Mouse (Mus musculus) brain, embryonic 14.5 days (tissue): ENCODE results near the gene Rwdd3. TPM values are rescaled to one million over a fixed set of nuclear protein-coding genes. Genes with fewer than 3 reads are reported as not detected.

Experiments used
- DNase-seq: peaks from one replicate; pipeline ENCODE4 v3.0.0-alpha.2; 2011; ENCODE audit warnings: low read depth
- CTCF ChIP-seq: fragments of 200-500 bp; IDR thresholded peaks from 2 replicates; pipeline ENCODE4 v1.5.1; 2012; ENCODE audit warnings: inconsistent platforms, mild to moderate bottlenecking, moderate library complexity, borderline replicate concordance; ENCODE audit not compliant: insufficient read depth, insufficient read length; ENCODE audit errors: extremely low read depth
- POLR2A ChIP-seq: fragments of 200-500 bp; IDR thresholded peaks from 2 replicates; pipeline ENCODE4 v1.6.1; 2012; ENCODE audit warnings: mild to moderate bottlenecking, inconsistent platforms, borderline replicate concordance; ENCODE audit not compliant: poor library complexity, insufficient read depth, insufficient read length, severe bottlenecking; ENCODE audit errors: extremely low read depth
- polyA plus RNA-seq: library from polyadenylated mRNA; depleted of rRNA; stranded (reverse); fragments of >200 nt; gene quantifications from 2 replicates; pipeline ENCODE4 v1.2.3, GENCODE M21; 2012

Rwdd3 gene
- polyA plus RNA-seq, 1 experiment: 7.2 TPM

- TF ChIP-seq CTCF (no peak), POLR2A (no peak)
Measured at GRCm38 (mm10) chr3:121159566-121159965, 11.9 kb downstream of the Rwdd3 start.

DNA sequence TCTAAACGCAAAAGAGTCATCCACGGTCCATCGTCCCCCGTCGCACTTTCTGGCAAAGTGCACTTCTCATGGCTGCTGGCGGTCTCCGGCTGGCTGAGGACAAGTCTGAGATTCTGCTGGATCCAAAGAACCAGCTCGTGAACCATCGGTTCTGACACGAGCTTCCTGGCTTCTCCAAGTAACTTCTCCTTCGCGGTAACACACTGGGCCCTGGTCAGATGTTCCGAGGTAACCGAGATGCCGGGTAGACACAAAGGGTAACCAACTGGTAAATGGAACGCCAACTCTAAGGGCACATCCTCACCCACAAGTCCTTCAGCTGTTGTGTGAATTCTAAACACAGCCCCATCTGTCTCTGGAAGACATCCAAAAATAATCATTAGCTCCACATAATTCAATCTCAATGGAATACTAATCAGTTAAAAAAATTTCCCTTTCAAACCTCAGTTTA lies 12.6 kb downstream of the Rwdd3 start:
- TF ChIP-seq CTCF (no peak), POLR2A (no peak)
- DNase-seq: peak; percentile 79

More at GRCm38 (mm10) chr3:121159566-121159965, 11.9 kb downstream of the Rwdd3 start:
- DNase-seq: peak; percentile 48

- no peak for TF ChIP-seq POLR2A
- TF ChIP-seq CTCF: no peak
- peak; percentile 54 for DNase-seq
Measured at GRCm38 (mm10) chr3:121157546-121158330, 13.8 kb downstream of the Rwdd3 start.

DNA sequence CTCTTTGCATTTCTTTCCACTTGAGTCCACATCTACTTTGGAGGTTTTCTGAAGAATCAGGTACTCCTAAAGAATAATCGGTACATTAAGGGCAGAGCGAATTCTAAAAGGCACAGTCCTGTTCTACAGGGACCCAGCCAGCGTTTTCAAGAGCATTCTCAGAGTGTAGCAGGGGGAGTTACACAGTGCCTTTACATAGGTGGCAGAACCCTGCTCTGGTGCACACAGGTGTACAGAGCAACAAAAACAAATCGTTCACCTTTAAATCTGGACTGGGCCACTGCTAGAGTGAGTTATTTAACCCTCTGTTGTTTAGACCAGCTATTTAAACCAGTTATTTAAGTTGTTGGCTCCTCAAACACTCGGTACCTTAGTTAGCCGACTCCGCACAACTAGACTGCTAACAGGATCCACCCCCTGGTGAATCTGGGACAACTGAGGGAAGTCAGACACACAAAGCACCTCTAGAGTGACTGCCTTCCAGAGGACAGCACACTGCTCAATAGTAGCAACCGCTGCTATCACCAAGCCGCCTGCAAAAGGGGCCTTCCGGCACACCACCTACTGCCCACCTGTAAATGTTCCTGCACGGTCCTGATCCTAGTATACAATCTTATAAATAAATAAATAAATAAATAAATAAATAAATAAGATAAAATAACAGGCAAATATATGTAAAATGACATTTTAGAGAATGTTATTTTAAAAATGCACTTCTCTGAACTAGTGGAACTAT lies 14.9 kb downstream of the Rwdd3 start:
- TF ChIP-seq POLR2A (no peak), CTCF (no peak)
- DNase-seq: no peak

GRCm38 (mm10) chr3:121156043-121156442 lies 15.5 kb downstream of the Rwdd3 start:
- TF ChIP-seq POLR2A: no peak
- no peak for TF ChIP-seq CTCF
- DNase-seq: peak; percentile 87

GRCm38 (mm10) chr3:121133937-121134336 lies 37.6 kb downstream of the Rwdd3 start:
- DNase-seq: peak; percentile 50
- TF ChIP-seq POLR2A: no peak
- no peak for TF ChIP-seq CTCF

DNA sequence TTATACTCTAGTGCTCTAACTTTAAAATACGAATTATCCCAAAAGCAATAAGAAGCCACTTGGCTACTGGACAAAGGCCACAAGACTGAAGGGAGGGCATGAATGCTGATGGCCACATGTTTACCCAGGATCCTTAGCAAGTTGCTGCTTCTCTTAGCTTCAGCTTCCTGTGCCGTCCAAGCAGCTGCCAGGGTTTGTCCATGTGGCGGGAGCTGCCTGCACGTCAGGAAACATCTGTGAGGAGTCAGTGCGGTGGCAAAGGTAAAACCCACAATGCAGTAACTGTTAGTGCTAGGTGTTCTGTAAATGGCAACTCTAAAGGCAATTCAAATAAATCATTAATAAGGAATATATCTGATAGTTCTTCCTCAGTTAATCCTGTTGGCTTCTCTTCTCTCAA lies 38.5 kb downstream of the Rwdd3 start:
- no peak for TF ChIP-seq POLR2A
- TF ChIP-seq CTCF: no peak
- no peak for DNase-seq

- no peak for TF ChIP-seq POLR2A
- no peak for TF ChIP-seq CTCF
- DNase-seq: no peak
Measured at GRCm38 (mm10) chr3:121127171-121127570, 44.3 kb downstream of the Rwdd3 start.

DNA sequence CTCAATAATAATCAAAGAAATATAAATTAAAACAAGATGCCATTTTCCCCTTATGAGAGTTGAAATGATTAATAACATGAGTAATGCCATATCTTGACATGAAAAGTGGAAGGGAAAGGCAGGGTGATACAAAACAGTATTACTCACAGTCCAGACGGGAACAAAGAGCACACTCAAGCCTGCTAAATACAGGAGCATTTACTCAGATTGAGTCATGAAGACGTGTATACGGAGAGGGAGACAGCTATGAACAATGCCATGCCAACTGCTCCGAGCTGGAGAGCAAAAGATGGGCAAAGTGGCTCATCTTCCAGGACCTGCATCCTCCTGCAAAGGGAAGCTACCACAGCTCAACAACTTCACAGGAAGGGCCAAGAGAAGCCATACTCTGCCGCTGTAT lies 45.0 kb downstream of the Rwdd3 start:
- TF ChIP-seq POLR2A (no peak), CTCF (no peak)
- DNase-seq: no peak

GRCm38 (mm10) chr3:121121072-121121471 lies 50.4 kb downstream of the Rwdd3 start:
- no peak for TF ChIP-seq CTCF
- TF ChIP-seq POLR2A: no peak
- no peak for DNase-seq

GRCm38 (mm10) chr3:121116590-121116989 lies 54.9 kb downstream of the Rwdd3 start:
- DNase-seq: peak; percentile 50
- TF ChIP-seq CTCF (no peak), POLR2A (no peak)
